Mouse (Mus musculus): ENCODE results near the gene Trappc1.

Trappc1 gene

DNA sequence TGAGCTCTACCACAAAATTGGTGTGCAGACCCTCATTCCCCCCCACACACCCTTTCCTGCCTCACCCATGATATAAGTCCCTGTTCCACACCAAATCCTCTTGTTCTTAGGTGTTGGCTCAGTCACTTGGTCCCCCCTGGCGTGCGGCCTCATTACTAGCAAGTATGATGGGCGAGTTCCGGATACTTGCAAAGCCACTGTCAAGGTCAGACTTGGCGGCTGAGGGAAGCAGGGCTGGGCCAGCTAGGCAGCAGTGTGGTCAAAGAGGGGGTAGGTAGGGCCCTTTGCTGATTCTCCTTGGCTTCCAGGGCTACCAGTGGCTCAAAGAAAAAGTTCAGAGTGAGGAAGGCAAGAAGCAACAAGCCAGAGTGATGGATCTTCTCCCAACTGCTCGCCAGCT, 7.4 kb downstream of the Trappc1 start:
- no peak for DNase-seq (ENCODE audit: low spot score)

DNA sequence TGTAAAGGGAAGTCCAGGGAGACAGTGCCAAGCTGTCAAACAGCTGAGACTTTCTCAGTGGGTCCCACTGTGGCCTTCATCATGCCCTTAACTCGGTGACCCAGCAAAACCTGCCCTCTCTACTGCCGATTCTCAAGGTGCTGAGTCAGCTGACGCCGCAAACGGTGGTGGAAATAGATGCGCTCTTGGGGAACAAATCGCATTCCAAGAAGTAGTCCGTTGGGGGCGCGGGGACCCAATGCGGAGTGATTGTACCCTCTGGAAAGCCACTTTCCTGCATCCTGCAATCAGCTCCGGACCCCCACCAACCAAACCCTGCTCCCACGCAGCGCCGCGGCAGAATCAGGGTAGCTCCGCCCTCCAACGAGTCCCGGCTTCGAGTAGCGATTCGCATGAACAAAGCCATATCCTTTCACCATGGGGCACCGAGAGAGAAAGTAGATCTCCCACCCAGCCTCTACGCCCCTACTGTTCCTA, 8.2 kb downstream of the Trappc1 start:
- peak; percentile 80 for DNase-seq (ENCODE audit: low spot score)

DNA sequence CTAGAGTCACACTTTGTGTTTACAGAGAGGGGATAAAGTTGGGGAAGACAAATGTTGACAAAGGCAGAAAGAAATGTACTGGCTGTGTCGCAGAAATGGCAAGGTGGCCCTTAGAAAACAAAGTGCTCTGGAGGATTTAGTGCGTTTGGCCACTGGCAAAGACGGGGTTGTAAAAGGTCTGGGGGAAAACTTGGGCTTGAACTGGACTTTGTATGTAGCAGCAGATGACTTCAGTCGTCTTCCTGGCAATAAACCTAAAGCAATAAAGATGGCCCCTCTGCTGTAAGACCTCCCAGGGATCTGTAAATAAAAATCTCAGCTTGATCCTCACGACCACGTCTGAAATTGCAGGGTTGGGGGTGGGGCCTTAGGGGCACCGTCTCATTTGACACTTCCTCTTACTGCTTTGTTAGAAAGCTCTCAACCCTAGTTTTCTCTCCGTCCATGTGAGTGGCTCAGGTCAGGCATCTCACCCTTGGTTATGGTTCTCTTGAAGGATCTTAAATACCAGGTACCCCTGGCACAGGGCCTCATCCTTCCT, 9.0 kb downstream of the Trappc1 start:
- no peak for DNase-seq (ENCODE audit: low spot score)

DNA sequence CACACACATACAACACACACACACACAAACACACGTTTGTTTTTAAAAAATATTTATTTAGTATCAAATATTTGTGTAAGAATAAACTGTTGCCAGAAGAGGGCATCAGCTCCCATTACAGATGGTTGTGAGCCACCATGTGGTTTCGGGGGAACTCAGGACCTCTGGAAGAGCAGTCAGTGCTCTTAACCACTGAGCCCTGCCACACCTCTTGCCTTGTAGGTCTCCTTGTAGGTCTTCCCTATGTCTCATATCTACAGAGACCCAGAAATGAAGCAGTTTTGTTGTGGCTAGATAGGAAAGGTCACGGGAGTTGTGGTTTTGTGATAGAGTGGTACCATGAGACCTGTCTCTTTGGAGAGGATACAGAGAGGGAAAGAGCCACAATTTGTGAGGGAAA, 10.1 kb downstream of the Trappc1 start:
- no peak for DNase-seq (ENCODE audit: low spot score)

GRCm38 (mm10) chr11:69334796-69335195, 11.0 kb downstream of the Trappc1 start:
- DNase-seq (ENCODE audit: low spot score), result no peak

DNA sequence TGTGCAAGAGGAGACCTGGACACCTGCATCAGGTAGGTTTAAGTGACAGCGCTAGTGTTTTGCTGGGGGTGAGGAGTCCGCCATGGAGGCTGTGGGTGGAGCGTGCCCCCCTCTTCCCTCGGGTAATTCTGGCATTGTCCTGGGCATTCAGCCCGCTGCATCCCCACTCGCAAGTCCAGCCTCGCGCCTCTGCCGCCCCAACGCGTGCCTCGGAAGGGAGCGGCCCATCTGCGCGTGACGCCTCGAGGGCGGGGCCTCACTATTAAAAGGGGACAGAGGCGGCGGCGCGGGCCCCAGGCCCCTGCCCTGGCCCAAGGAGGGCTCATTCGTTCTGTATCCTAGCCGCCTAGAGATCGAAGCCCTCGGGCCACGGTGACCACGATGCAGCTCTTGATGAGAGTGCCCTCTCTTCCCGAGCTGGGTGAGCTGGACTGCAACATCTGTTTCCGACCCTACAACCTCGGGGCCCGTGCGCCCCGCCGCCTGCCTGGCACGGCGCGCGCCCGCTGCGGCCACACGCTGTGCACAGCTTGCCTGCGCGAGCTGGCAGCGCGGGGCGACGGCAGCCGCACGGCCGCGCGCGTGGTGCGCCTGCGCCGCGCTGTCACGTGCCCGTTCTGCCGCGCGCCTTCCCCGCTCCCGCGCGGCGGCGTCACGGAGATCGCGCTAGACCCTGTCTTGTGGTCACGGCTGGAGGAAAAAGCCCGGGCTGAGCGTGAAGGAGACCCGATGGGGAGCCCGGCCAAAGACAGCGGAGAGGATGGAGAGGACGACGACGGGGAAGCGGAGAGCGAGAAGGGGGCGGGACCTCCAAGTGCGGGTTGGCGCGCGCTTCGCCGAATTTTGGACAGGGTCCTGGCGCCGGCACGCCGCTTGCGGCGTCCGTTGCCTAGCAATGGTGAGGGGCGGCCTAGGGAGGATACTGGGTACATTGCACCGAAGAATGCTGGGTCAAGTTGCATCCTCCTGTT, 16.7 kb downstream of the Trappc1 start, which contains the start of gene Rnf227:
Gene Rnf227, plus strand, starts transcription at position 301 of the 971 bp plus-strand sequence.
- DNase-seq (ENCODE audit: low spot score), result peak; percentile 72

- no peak for DNase-seq (ENCODE audit: low spot score)
These were observed 22.7 kb downstream of the Trappc1 start for GRCm38 (mm10) chr11:69346441-69346840.

GRCm38 (mm10) chr11:69356544-69356943, 32.8 kb downstream of the Trappc1 start:
- DNase-seq (ENCODE audit: low spot score), result no peak

GRCm38 (mm10) chr11:69357690-69358089, 33.9 kb downstream of the Trappc1 start:
- no peak for DNase-seq (ENCODE audit: low spot score)

DNA sequence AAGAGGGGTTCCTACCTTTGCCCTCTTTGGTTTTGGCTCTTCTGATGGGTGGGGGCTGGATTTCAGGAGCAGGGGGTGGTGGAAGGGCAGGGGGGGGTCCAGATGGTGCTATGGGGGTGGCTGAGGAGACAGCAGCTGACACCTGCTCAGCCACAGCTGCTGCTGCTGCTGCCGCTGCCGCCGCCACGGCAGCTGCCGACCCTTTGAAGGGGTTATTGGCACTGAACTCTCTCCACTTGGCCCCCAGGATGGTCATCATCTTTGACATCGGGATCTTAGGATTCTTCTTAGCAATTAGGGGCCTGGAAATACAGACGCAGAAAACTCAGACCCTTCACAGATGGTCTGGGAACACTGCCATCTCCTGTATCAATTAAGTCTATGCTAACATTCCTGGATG, 38.2 kb downstream of the Trappc1 start:
- DNase-seq (ENCODE audit: low spot score), result no peak

DNA sequence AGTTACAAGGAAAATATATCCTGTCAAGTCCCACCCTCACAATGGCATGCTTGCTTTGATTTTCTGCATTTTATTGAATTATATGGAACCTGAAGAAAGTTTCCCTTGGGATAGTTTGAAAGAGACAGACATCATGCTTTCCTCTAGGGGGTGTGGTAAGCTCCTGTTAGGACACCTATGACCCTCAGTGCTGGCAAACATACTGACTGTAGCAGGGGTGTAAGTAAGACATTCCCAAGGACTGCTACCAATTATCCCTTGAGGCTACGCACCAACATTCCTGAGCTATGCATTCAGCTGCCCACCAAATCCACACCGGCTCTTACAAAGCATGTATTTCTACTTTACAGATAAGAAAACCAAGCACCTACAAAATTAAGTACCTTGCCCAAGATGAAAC, 38.7 kb downstream of the Trappc1 start:
- no peak for DNase-seq (ENCODE audit: low spot score)

- DNase-seq (ENCODE audit: low spot score), result no peak
These were observed 40.6 kb downstream of the Trappc1 start for GRCm38 (mm10) chr11:69364376-69364775.

DNA sequence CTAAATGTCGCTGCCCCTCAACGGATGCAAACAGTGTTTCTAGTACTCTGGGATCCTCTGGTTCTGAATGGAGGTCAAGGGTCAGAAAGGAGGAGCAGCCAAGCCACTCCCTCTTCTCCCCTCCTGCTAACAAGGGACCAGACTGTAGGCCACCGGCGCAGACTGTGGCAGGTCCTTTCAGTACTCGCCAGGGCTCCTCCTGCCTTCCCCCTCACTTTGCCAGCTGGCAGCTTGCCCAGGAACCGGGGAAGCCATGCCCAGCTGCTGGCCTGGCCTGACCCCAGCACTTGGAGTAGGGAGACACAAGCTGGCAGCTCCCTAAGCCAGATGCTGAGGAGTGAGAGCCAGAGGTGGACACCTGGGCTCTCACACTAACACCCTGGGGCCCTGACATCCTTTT, 41.1 kb downstream of the Trappc1 start:
- DNase-seq (ENCODE audit: low spot score), result peak; percentile 93

DNA sequence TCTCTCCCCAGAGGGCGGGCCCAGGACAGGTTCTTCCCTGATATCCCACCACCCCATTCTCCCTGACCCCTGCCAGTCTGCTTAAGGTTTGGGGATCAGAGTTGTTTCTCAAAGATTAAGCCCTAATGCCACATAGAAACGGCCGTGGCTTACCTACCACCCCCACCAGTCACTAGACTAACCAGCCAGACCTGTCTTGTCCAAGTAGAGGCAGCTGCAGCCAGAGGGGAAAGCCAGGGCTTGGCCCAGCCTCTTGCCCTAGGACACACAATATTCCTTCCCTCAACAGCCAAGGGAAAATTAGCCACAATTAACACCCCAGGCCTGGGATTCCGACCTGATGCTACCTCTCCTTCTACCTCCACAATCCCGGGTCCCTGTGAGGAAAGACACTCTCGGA, 41.9 kb downstream of the Trappc1 start:
- no peak for DNase-seq (ENCODE audit: low spot score)

DNA sequence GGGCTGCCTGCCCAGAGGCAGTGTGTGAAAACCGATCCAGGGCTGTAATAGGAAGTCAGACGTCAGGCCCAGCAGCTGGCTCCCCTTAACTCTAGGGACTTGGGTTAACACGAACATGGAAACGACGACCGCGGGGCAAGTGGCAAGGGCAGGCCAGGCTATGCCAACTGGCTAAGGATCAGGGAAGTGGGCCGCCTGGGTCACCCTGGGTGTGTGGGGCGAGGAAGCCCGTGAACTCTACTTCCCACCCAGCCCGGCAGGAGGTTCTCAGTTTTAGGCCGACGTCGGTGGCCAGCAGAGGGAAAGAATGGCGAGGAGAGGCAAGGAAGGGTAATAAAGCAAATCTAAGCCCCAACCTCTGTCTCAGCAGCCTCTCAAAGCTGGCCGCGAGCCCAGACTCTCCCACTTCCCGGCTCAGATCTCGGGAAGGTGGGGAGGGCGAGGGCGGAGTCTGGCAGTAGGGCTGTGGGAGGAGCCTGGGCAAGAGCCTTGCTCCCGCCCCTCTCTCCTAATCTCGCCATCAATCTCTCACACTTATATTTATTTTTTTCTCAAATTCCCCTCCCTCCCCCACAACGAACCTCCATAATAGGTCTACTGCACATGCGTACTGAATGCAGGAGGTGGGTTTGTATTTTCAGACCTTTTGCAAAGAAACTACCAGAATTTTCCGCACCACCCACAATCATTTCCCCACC, 42.5 kb downstream of the Trappc1 start:
- peak; percentile 95 for DNase-seq (ENCODE audit: low spot score)

DNA sequence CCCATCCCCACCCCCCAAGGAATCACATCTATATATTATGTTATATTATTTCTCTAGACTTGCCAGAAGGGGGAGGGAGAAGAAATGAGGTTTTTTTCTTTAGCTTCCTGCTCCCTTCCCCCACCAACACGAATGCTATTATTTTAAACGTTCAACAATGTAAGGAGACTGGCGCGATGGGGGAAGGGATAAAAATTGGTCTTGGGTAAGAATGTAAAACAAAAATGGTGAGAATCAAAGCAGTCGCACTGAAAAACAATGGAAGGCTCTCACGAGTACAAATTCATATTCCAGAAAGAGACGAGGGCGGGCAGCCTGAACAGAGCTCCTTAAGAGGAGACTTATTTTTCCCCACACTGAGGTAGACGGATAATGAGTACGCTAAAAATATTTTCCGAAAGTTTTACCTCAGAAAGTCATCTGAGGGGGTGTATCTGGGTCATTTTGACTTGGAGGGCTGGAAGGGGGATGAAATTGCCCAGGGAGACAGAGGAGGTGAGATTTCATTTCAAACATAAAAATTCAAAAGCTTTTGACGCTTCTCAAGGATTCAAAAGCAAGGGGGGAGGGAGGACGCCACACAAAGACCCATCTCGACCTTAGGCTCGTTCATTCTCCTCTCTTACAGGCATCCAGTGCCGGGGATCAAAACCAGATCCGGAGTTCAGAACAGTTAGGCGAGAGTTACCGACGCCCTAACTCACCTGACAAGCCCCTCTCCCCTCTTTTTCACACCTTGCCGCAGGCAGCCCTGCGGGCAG, 43.3 kb downstream of the Trappc1 start:
- peak; percentile 33 for DNase-seq (ENCODE audit: low spot score)

- DNase-seq (ENCODE audit: low spot score), result peak; percentile 43
These were observed 44.0 kb downstream of the Trappc1 start for GRCm38 (mm10) chr11:69367616-69368355.

- peak; percentile 32 for DNase-seq (ENCODE audit: low spot score)
These were observed 44.8 kb downstream of the Trappc1 start for GRCm38 (mm10) chr11:69368356-69369214.

- no peak for DNase-seq (ENCODE audit: low spot score)
These were observed 45.6 kb downstream of the Trappc1 start, which contains the start of gene Chd3 for GRCm38 (mm10) chr11:69369215-69369989. Chd3 (minus strand) TSS chr11:69369406.
